Mouse (Mus musculus) testis, adult 2 months (tissue): ENCODE measurements around the gene Cmtm8.

ENCODE experiments used
- CTCF ChIP-seq: fragments of 200-500 bp; IDR thresholded peaks from 2 replicates; pipeline ENCODE4 v1.5.1; 2012; ENCODE audit warnings: low read depth, mild to moderate bottlenecking, inconsistent platforms, low read length, moderate library complexity; ENCODE audit not compliant: control insufficient read depth, insufficient read depth, insufficient replicate concordance
- POLR2A ChIP-seq: fragments of 200-500 bp; IDR thresholded peaks from 2 replicates; pipeline ENCODE4 v1.6.1; 2012; ENCODE audit warnings: low read depth, mild to moderate bottlenecking, inconsistent platforms, low read length, moderate library complexity; ENCODE audit not compliant: control insufficient read depth

DNA sequence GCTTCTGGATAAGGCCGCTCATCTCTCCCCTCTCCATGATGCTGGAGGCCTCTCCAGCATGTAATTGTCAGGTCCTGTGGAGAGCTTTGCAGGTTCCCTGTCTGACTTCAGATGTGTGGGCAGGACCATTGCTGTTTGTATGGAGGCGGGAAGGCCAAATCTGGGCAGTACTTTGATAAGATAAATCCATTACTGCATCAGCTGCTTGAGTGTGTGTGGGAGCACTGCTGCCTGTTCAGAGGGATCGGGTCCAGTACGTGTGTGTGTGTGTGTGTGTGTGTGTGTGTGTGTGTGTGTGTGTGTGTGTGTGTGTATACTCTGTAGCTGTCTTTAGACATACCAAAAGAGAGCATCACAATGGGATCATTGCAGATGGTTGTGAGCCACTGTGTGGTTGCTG, 98.8 kb downstream of the Cmtm8 start:
- TF ChIP-seq CTCF (no peak), POLR2A (no peak)
